In genomic region chr10:79820782-79821181, GRCm38 (mm10) we compare ENCODE assay signal across 13 mouse cellular contexts. TPM values are rescaled to one million over a fixed set of nuclear protein-coding genes. Genes with fewer than 3 reads are reported as not detected.
DNase-seq lines count a peak whose midpoint lies in the region; ATAC-seq and TF ChIP-seq lines count a peak whose summit lies in the region.
"Had no signal": no experiment of that assay in that cellular context is flagged by ENCODE, and none has a peak within 500 bp of the region (broad histone marks: within the 10 kb centered on the region; RNA-seq: fewer than 3 reads in every experiment).

Gene Misp (plus strand): TSS chr10:79820989.

- DNase-seq in left cerebral cortex, adult 2 months (ENCODE audit: extremely low spot score in 1 of 2, low spot score in 2 of 2) = no peak
- DNase-seq in left cerebral cortex, postnatal 4 days = no peak
- no peak for DNase-seq in MEL (ENCODE audit: low read depth, low spot score)
- peak; percentile 71 for DNase-seq in kidney, adult 2 months
- DNase-seq in lung, postnatal 0 days (ENCODE audit: low spot score) = peak; percentile 64
- no peak for DNase-seq in gastrocnemius, postnatal 25 days
- DNase-seq in adrenal gland, postnatal 25 days = no peak
- DNase-seq in cerebellum, postnatal 14 days = no peak
- DNase-seq: B cell, adult 2 months; liver; thymus, postnatal 36 days had no signal

- H3K4me3 ChIP-seq in left cerebral cortex, adult 2 months = no peak within 1 kb of the TSS
- H3K4me3 ChIP-seq in MEL (ENCODE audit: control insufficient read depth in 1 of 2, insufficient read depth in 1 of 2, low read depth in 2 of 2, low read length in 2 of 2) = no peak within 1 kb of the TSS
- no peak within 1 kb of the TSS; the same call in 1 of the 2 replicates for H3K4me3 ChIP-seq in kidney, adult 2 months (ENCODE audit: insufficient read depth, low read depth, low read length)
- no peak within 1 kb of the TSS for H3K4me3 ChIP-seq in lung, postnatal 0 days (ENCODE audit: low read depth, low read length)

- H3K9ac ChIP-seq in MEL (ENCODE audit: control insufficient read depth, low read depth, low read length, poor library complexity, severe bottlenecking) = no peak within 1 kb of the TSS
- no peak within 1 kb of the TSS for H3K9ac ChIP-seq in lung, postnatal 0 days (replicated peaks; ENCODE audit: low read depth)

- no peaks in the 10 kb centered on the region for H3K79me2 ChIP-seq in MEL (ENCODE audit: control insufficient read depth, insufficient read depth, low read length, poor library complexity)

- 45% methylated on average over 11 of the region's 11 CpGs for WGBS in kidney, adult 2 months
- WGBS in lung, postnatal 0 days = 55% methylated on average over 11 of the region's 11 CpGs

- TF ChIP-seq EP300 in MEL (IDR thresholded peaks at IDR 0.05; ENCODE audit: low read depth in 1 of 2, low read length in 2 of 2) = no peak
- no peak for TF ChIP-seq EP300 in lung, postnatal 0 days (IDR thresholded peaks at IDR 0.05)

- H3K4me1 ChIP-seq in MEL (ENCODE audit: control insufficient read depth in 1 of 2, insufficient read depth in 2 of 2, low read length in 2 of 2) = peaks cover 0 to 12% of the 10 kb centered on the region in 2 experiments; a peak in 2 of 4 replicates
- H3K4me1 ChIP-seq in kidney, adult 2 months (ENCODE audit: control insufficient read depth, insufficient read depth, low read length) = peaks cover 36% of the 10 kb centered on the region
- peaks cover 6% of the 10 kb centered on the region for H3K4me1 ChIP-seq in lung, postnatal 0 days (ENCODE audit: insufficient read depth, low read depth, low read length)

- ATAC-seq in lung, postnatal 0 days = peak; percentile 45

- H3K9me3 ChIP-seq in MEL (replicated peaks; ENCODE audit: insufficient read depth, low read length) = no peaks in the 10 kb centered on the region
- H3K9me3 ChIP-seq in lung, postnatal 0 days (ENCODE audit: low read length) = no peaks in the 10 kb centered on the region
- H3K9me3 ChIP-seq: midbrain, embryonic 10.5 days had no signal

- TF ChIP-seq POLR2A in MEL (IDR thresholded peaks at IDR 0.05; ENCODE audit: control insufficient read depth in 1 of 2, insufficient read depth in 1 of 2, low read depth in 1 of 2, low read length in 2 of 2, poor library complexity in 1 of 2) = no peak
- TF ChIP-seq POLR2A in kidney, adult 2 months (IDR thresholded peaks at IDR 0.05; ENCODE audit: low read depth, low read length) = no peak

- intact Hi-C loops in left cerebral cortex, adult 2 months (cut with DNase I) = no loop called here
- intact Hi-C loops in left cerebral cortex, postnatal 4 days (cut with DNase I) = no loop called here

- no peak for TF ChIP-seq RAD21 in MEL (IDR thresholded peaks at IDR 0.05; ENCODE audit: low read depth, low read length)

- H3K36me3 ChIP-seq in MEL (ENCODE audit: control insufficient read depth in 1 of 2, insufficient read depth in 2 of 2, low read length in 2 of 2) = no peaks in the 10 kb centered on the region
- no peaks in the 10 kb centered on the region; the same call in 1 of the 2 replicates for H3K36me3 ChIP-seq in kidney, adult 2 months (ENCODE audit: control insufficient read depth, insufficient read depth, low read length)
- no peaks in the 10 kb centered on the region for H3K36me3 ChIP-seq in lung, postnatal 0 days (ENCODE audit: insufficient read depth, low read length)

- H3K4me2 ChIP-seq in lung, postnatal 0 days (replicated peaks; ENCODE audit: low read depth, low read length) = no peak within 1 kb of the TSS

- H3K27ac ChIP-seq in left cerebral cortex, adult 2 months = no peak within 1 kb of the TSS
- no peak within 1 kb of the TSS for H3K27ac ChIP-seq in MEL (ENCODE audit: control insufficient read depth, low read depth, low read length)
- peak within 1 kb of the TSS; percentile 62 for H3K27ac ChIP-seq in kidney, adult 2 months (ENCODE audit: insufficient read depth, low read depth, low read length)
- 0 out of 2 replicates have a peak within 1 kb of the TSS, but pooled peaks have one; percentile 47 for H3K27ac ChIP-seq in lung, postnatal 0 days (ENCODE audit: low read length)

- no peaks in the 10 kb centered on the region for H3K27me3 ChIP-seq in MEL (ENCODE audit: control insufficient read depth in 1 of 2, insufficient read depth in 2 of 2, low read length in 2 of 2)
- H3K27me3 ChIP-seq in kidney, adult 2 months (replicated peaks; ENCODE audit: control insufficient read depth, insufficient read depth, low read length) = no peaks in the 10 kb centered on the region
- no peaks in the 10 kb centered on the region for H3K27me3 ChIP-seq in lung, postnatal 0 days (replicated peaks; ENCODE audit: insufficient read depth, low read length)

- peak; percentile 23 for TF ChIP-seq CTCF in left cerebral cortex, adult 2 months (IDR thresholded peaks at IDR 0.05)
- TF ChIP-seq CTCF in MEL (IDR thresholded peaks at IDR 0.05 in 2 of 3, conservative IDR thresholded peaks at IDR 0.05 in 1 of 3; ENCODE audit: control insufficient read depth in 1 of 3, insufficient read depth in 1 of 3, low read depth in 2 of 3, low read length in 3 of 3, poor library complexity in 1 of 3, severe bottlenecking in 1 of 3) = peak in 2 of 3 experiments; percentile 7 to 30; a peak in 2 of 6 replicates
- no peak; the same call in 1 of the 2 replicates for TF ChIP-seq CTCF in kidney, adult 2 months (conservative IDR thresholded peaks at IDR 0.05; ENCODE audit: insufficient read depth, insufficient read length, low read depth, low read length)
- TF ChIP-seq CTCF in lung, postnatal 0 days (IDR thresholded peaks at IDR 0.05) = peak; percentile 54

TF ChIP-seq in MEL, 35 proteins besides CTCF, POLR2A, EP300 and RAD21:
- TF ChIP-seq TAL1 (IDR thresholded peaks at IDR 0.05; ENCODE audit: low read length) (no peak), HCFC1 (IDR thresholded peaks at IDR 0.05; ENCODE audit: low read depth, low read length) (no peak), GABPA (IDR thresholded peaks at IDR 0.05; ENCODE audit: low read depth, low read length) (no peak), MYB (IDR thresholded peaks at IDR 0.05; ENCODE audit: low read depth, low read length) (no peak), ETS1 (IDR thresholded peaks at IDR 0.05; ENCODE audit: low read depth, low read length) (no peak), USF2 (IDR thresholded peaks at IDR 0.05; ENCODE audit: borderline replicate concordance in 1 of 2, insufficient read depth in 1 of 2, low read depth in 1 of 2, low read length in 2 of 2) (no peak), ZMIZ1 (IDR thresholded peaks at IDR 0.05; ENCODE audit: low read depth, low read length) (no peak), ZKSCAN1 (IDR thresholded peaks at IDR 0.05; ENCODE audit: low read depth, low read length) (no peak), SIN3A (IDR thresholded peaks at IDR 0.05; ENCODE audit: low read length) (no peak), NRF1 (IDR thresholded peaks at IDR 0.05; ENCODE audit: insufficient read depth, low read depth, low read length, poor library complexity, severe bottlenecking) (no peak), NELFE (IDR thresholded peaks at IDR 0.05; ENCODE audit: low read depth, low read length) (no peak), TBP (IDR thresholded peaks at IDR 0.05; ENCODE audit: low read depth, low read length) (no peak), SMC3 (IDR thresholded peaks at IDR 0.05; ENCODE audit: low read depth, low read length) (no peak)
TF ChIP-seq in MEL: peak in this region for 0.

RNA-seq across cellular contexts. Expression of gene Misp, which starts in this region (rescaled TPM):
- total RNA-seq in left cerebral cortex, adult 2 months (2021) = under 1 TPM; 0.59 to 0.89 TPM
- total RNA-seq in left cerebral cortex, postnatal 4 days (2021) = under 1 TPM; 0.46 to 0.76 TPM
- not detected in 2 replicates for total RNA-seq in MEL (2012; rRNA removed)
- polyA plus RNA-seq in MEL (2012; ENCODE audit: insufficient read depth in 1 of 2, insufficient read length in 2 of 2, low read depth in 1 of 2, low replicate concordance in 2 of 2, missing spikeins in 1 of 2) = not detected
- polyA plus RNA-seq in kidney, adult 2 months (2012; rRNA removed) = 17.9 and 19.9 TPM in 2 replicates
- polyA plus RNA-seq in lung, postnatal 0 days (2015; fragmentation: Nextera tagmentation; extraction: Ambion mirVana) = 10.5 and 10.6 TPM in 2 replicates
- total RNA-seq in gastrocnemius, postnatal 25 days (2021) = under 1 TPM in 1 of 2 experiments, not detected in 1; 0.40 TPM
- total RNA-seq in adrenal gland, postnatal 25 days (2021) = 0.64 and 1.00 TPM in 2 replicates
- total RNA-seq: gastrocnemius, adult 8-10 months had no signal

Comparison
In these comparisons a context has a peak if more than half of its experiments do, and no peak if none do; other contexts are left out.
1. RNA of gene Misp (polyA plus RNA-seq): 17.9 to 19.9 TPM in kidney, adult 2 months and 10.5 to 10.6 TPM in lung, postnatal 0 days; not detected in MEL; every median in the first group is over 10 times any median in the second.
2. DNase-seq: peak in kidney, adult 2 months (single experiment) and lung, postnatal 0 days (single experiment); none in left cerebral cortex, adult 2 months (0 of 2), left cerebral cortex, postnatal 4 days (single experiment), MEL (single experiment), gastrocnemius, postnatal 25 days (single experiment), adrenal gland, postnatal 25 days (single experiment) and cerebellum, postnatal 14 days (0 of 2).
3. H3K27ac ChIP-seq: peak in kidney, adult 2 months (single experiment) and lung, postnatal 0 days (single experiment); none in left cerebral cortex, adult 2 months (single experiment) and MEL (single experiment).